Mouse (Mus musculus): ENCODE results near the gene Phldb1. TPM values are rescaled to one million over a fixed set of nuclear protein-coding genes. Genes with fewer than 3 reads are reported as not detected.
"Not testable (repeated sequence)": the region's sequence is repeated elsewhere in the genome, so short reads cannot be mapped to it uniquely, and the experiment has no call there.

Phldb1 gene
- polyA plus RNA-seq, 1 experiment from 2014 or later: 33.2 TPM

DNA sequence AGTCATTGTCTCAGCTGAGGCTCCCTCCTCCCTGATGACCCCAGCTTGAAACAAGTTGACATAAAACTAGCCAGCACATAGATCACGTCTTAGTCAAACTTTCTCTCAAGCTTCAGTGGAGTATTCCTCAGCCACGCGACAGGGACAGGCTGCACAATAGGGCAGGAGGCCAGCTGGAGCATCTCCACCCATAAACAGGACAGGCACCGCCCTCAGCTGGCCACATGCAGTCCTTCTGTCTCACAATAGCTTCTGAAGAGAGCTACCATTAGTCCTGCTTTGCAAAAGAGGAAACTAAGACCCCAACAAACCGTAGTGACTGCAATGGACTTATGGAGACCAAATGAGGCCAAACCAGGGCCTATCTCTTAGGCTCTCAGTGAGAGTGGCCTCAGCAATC is 89.5 kb downstream of the Phldb1 start:
- Histone ChIP-seq H3K27me3 (no peaks in the 10 kb centered on the region), H3K4me1 (0 out of 2 replicates have a peak, but pooled peaks cover 5% of the 10 kb centered on the region), H3K9ac (no peak overlapping the region), H3K4me2 (no peak overlapping the region), H3K4me3 (no peak overlapping the region), H3K9me3 (no peaks in the 10 kb centered on the region), H3K36me3 (no peaks in the 10 kb centered on the region), H3K27ac (no peak overlapping the region)
- peak; percentile 58; the same call in 1 of the 2 replicates for ATAC-seq (ENCODE audit: borderline replicate concordance, extremely low read depth, low FRiP score, low TSS enrichment)
- 37% methylated on average over 5 of the region's 5 CpGs for WGBS

DNA sequence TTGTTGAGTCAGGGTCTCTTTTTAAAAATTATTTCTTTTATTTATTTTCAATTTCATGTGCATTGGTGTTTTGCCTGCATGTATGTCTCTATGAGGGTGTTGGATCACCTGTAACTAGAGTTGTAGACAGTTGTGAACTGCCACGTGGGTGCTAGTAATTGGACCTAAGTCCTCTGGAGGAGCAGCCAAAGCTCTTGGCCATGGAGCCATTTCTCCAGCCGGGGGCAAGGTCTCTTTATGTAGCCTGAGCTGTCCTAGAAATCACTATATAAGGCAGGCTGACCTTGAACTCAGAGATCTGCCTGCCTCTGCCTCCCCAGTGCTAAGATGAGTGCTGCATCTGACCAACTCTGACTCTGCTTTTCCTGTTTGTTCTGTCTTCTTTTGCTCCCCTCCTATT is 90.8 kb downstream of the Phldb1 start:
- Histone ChIP-seq H3K27ac (no peak overlapping the region), H3K9me3 (no peaks in the 10 kb centered on the region), H3K27me3 (no peaks in the 10 kb centered on the region), H3K36me3 (no peaks in the 10 kb centered on the region), H3K4me3 (no peak overlapping the region), H3K4me2 (no peak overlapping the region), H3K4me1 (0 out of 2 replicates have a peak, but pooled peaks cover 5% of the 10 kb centered on the region), H3K9ac (no peak overlapping the region)
- WGBS: 83% methylated on average over 2 of the region's 2 CpGs
- ATAC-seq (ENCODE audit: borderline replicate concordance, extremely low read depth, low FRiP score, low TSS enrichment): no peak

DNA sequence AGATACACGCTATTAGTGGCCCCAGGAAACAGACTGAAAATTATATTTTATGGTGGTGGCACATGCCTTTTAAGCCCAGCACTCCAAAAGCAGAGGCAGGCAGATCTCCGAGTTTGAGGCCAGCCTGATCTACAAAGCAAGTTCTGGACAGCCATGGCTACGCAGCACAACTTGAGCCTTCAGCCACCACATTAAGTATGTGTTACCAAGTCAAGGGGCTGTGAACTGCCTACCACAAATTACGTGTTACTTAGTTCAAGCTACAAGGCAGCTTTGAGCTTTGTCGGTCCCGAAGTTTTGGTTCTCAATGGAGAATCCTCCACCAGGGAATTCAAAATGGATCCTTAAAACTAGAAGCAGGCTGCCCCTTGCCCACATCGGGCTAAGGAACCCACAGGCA is 91.9 kb downstream of the Phldb1 start:
- Histone ChIP-seq H3K4me3 (no peak overlapping the region), H3K9me3 (no peaks in the 10 kb centered on the region), H3K4me2 (no peak overlapping the region), H3K9ac (no peak overlapping the region), H3K27me3 (no peaks in the 10 kb centered on the region), H3K36me3 (peaks cover 8% of the 10 kb centered on the region), H3K4me1 (0 out of 2 replicates have a peak, but pooled peaks cover 5% of the 10 kb centered on the region), H3K27ac (no peak overlapping the region)
- no peak for ATAC-seq (ENCODE audit: borderline replicate concordance, extremely low read depth, low FRiP score, low TSS enrichment)
- 91% methylated on average over 7 of the region's 7 CpGs for WGBS

DNA sequence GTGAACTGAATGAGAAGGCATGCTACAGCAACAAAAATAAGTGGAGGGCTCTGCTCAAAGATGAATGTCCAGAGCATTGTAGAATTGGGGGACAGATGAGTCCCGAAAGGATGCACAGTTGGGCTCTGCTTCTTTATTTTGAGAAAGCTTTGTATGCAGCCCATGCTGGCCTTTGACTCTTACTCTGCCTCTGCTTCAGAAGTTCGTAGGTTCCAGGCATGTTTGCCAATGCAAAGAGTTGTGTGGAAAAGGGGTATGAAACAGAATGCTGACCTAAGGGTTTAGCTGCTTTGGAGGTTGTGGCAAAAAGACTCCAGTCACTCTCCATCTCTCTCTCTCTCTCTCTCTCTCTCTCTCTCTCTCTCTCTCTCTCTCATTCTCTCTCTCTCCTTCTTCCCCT is 93.4 kb downstream of the Phldb1 start:
- Histone ChIP-seq H3K27me3 (no peaks in the 10 kb centered on the region), H3K9ac (no peak overlapping the region), H3K4me2 (no peak overlapping the region), H3K4me3 (no peak overlapping the region), H3K27ac (no peak overlapping the region), H3K36me3 (peaks cover 21% of the 10 kb centered on the region), H3K9me3 (no peaks in the 10 kb centered on the region), H3K4me1 (0 out of 2 replicates have a peak, but pooled peaks cover 5% of the 10 kb centered on the region)
- 82% methylated on average over 2 of the region's 2 CpGs for WGBS
- no peak for ATAC-seq (ENCODE audit: borderline replicate concordance, extremely low read depth, low FRiP score, low TSS enrichment)

DNA sequence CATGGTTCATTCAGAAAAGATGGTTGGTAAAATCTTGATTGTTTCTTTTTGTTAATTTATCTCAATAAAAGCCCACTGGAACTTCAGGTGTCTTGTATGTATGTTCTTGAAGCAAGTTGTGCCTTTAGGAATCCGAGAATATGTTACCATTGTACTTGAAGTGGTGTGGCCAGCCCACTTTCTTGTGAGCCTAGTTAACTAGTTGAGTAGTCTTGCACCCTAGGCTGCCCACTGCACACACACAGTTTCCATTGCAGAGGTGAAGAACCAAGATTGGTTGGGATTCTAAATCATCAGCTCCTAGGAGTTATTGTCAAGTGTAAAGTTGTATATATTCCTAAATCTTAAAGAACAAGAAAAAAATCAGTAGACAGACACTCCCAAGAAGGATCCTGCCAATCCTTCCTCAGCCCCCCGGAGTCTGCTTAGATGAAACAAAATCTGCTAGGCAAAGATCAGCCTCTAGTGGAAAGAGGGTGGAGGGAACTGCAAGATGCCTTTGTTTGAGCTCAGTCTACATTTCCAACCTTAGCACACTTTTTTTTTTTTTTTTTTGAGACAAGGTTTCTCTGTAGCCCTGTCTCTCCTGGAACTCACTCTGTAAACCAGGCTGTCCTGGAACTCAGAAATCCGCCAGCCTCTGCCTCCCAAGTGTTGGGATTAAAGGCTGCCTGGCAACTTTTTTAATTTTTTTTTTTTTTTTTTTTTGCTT is 94.2 kb downstream of the Phldb1 start:
- H3K4me1 ChIP-seq: 0 out of 2 replicates have a peak, but pooled peaks cover 3% of the 10 kb centered on the region
- WGBS: 83% methylated on average over 3 of the region's 3 CpGs
- peaks cover 29% of the 10 kb centered on the region for H3K36me3 ChIP-seq

DNA sequence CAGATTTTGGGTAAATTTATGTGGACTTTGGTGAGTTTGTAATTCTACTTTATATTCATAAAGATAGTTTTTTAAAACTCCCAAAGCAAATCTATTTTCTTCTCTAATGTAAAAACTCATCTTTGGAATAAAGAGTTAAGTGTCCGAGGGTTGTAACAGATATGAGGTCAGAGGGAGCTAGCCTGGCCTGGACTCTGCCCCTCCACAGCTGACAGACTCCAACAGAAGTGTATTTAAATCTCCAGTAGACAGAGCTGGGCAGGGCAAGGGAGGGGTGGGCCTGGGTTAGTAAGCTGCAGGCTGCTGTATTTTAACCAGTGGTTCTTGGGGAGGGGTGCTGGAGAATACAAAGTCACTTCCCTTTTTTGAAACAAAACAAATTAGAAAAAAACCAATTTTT is 95.0 kb downstream of the Phldb1 start:
- WGBS: 52% methylated on average over 1 of the region's 1 CpGs
- not testable (repeated sequence) for H3K4me1 ChIP-seq; H3K9ac ChIP-seq; H3K9me3 ChIP-seq; H3K27ac ChIP-seq; H3K4me3 ChIP-seq; H3K4me2 ChIP-seq; ATAC-seq (ENCODE audit: borderline replicate concordance, extremely low read depth, low FRiP score, low TSS enrichment); H3K27me3 ChIP-seq
- H3K36me3 ChIP-seq: peaks cover 36% of the 10 kb centered on the region

More for the DNA sequence above, 94.2 kb downstream of the Phldb1 start:
- H3K4me3 ChIP-seq: no peak overlapping the region
- ATAC-seq (ENCODE audit: borderline replicate concordance, extremely low read depth, low FRiP score, low TSS enrichment): no peak
- H3K9ac ChIP-seq: no peak overlapping the region
- no peaks in the 10 kb centered on the region for H3K9me3 ChIP-seq
- H3K27me3 ChIP-seq: no peaks in the 10 kb centered on the region
- no peak overlapping the region for H3K27ac ChIP-seq
- H3K4me2 ChIP-seq: no peak overlapping the region

DNA sequence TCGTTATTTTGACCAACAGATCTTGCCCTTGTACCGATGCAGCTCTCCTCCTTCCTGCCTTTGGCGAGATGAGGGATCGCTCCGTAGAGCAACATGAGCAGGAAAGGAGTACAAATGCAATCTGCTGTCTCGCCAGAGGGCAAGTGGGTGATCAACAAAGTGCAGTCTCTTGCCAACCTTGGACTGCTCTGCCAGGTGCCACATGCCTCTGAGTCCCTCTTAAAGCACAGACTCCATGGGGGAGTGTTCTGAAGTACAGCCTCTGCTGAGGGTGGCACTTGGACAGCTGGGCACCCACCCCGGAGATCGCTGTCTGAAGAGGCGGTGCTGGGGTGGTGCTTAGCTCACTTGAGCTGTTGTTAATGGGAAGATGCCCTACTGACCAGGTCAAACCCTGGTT is 96.3 kb downstream of the Phldb1 start:
- H3K9me3 ChIP-seq; H3K4me3 ChIP-seq; H3K4me1 ChIP-seq; H3K27ac ChIP-seq; ATAC-seq (ENCODE audit: borderline replicate concordance, extremely low read depth, low FRiP score, low TSS enrichment); H3K27me3 ChIP-seq; H3K4me2 ChIP-seq; H3K9ac ChIP-seq: not testable (repeated sequence)
- 91% methylated on average over 9 of the region's 9 CpGs for WGBS
- peaks cover 49% of the 10 kb centered on the region for H3K36me3 ChIP-seq

DNA sequence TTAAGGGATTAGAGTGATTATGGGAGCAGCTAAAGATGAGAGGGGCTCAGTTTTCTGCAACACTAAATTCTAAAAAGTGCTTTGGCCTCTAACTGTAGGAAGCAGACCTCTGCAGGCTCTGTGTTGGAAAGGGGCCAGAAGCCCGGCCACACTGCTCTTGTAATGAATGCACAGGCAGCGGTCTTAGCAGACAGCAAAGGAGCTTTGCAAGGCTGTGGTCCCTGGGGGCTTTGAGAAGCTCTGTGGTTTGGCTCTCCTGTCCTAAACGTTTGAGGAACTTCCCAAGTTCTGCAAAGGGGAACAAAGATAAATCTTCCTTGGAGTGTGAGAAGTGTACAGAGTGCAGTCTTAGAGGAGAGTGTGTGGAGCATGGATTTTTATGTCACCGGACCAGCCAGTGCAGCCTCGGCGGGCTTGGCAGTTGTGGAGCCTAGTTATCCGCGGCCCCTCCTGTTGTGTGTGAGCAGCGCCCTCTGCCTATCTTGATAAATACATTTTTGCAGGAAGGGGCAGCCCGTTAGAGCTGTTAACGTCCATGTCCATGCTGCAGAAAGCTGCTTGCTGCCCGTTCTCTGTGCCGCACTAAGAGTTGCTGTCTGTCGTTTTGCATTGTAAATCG is 97.3 kb downstream of the Phldb1 start:
- Histone ChIP-seq H3K27ac (no peak overlapping the region), H3K27me3 (no peaks in the 10 kb centered on the region), H3K4me2 (no peak overlapping the region), H3K36me3 (peaks cover 59% of the 10 kb centered on the region), H3K4me1 (no peaks in the 10 kb centered on the region), H3K9me3 (no peaks in the 10 kb centered on the region), H3K9ac (no peak overlapping the region), H3K4me3 (no peak overlapping the region)
- 73% methylated on average over 15 of the region's 15 CpGs for WGBS
- no peak for ATAC-seq (ENCODE audit: borderline replicate concordance, extremely low read depth, low FRiP score, low TSS enrichment)

Other genes with a start within 250 kb of the Phldb1 start
- gene Cxcr5, start 173.3 kb downstream of the Phldb1 start, polyA plus RNA-seq (2015; fragmentation: Nextera tagmentation; extraction: Ambion mirVana): not detected in 2 replicates
- gene Ddx6, start 130.3 kb downstream of the Phldb1 start, polyA plus RNA-seq (2015; fragmentation: Nextera tagmentation; extraction: Ambion mirVana): 20.7 and 22.5 TPM in 2 replicates
- gene Treh, start 62.0 kb downstream of the Phldb1 start, polyA plus RNA-seq (2015; fragmentation: Nextera tagmentation; extraction: Ambion mirVana): not detected in 2 replicates
- gene Arcn1, start 32.6 kb upstream of the Phldb1 start, polyA plus RNA-seq (2015; fragmentation: Nextera tagmentation; extraction: Ambion mirVana): 193 and 199 TPM in 2 replicates
- gene Ift46, start 32.7 kb upstream of the Phldb1 start, polyA plus RNA-seq (2015; fragmentation: Nextera tagmentation; extraction: Ambion mirVana): 93.2 and 99.1 TPM in 2 replicates
- gene Tmem25, start 64.1 kb upstream of the Phldb1 start, polyA plus RNA-seq (2015; fragmentation: Nextera tagmentation; extraction: Ambion mirVana): 1.0 and 1.2 TPM in 2 replicates
- gene Ttc36, start 67.9 kb upstream of the Phldb1 start, polyA plus RNA-seq (2015; fragmentation: Nextera tagmentation; extraction: Ambion mirVana): 0.67 and 1.2 TPM in 2 replicates
- 11.2 and 15.5 TPM in 2 replicates for gene Kmt2a, start 146.1 kb upstream of the Phldb1 start, polyA plus RNA-seq (2015; fragmentation: Nextera tagmentation; extraction: Ambion mirVana)
- gene Atp5l, start 185.5 kb upstream of the Phldb1 start, polyA plus RNA-seq (2015; fragmentation: Nextera tagmentation; extraction: Ambion mirVana): 636 and 712 TPM in 2 replicates
- gene Ube4a, start 230.4 kb upstream of the Phldb1 start, polyA plus RNA-seq (2015; fragmentation: Nextera tagmentation; extraction: Ambion mirVana): 21.7 and 25.7 TPM in 2 replicates
- 4.3 and 20.4 TPM in 2 replicates for gene Cd3g, start 245.2 kb upstream of the Phldb1 start, polyA plus RNA-seq (2015; fragmentation: Nextera tagmentation; extraction: Ambion mirVana)
- 1.1 and 6.2 TPM in 2 replicates for gene Cd3d, start 246.6 kb upstream of the Phldb1 start, polyA plus RNA-seq (2015; fragmentation: Nextera tagmentation; extraction: Ambion mirVana)